Mouse (Mus musculus) heart, adult 11 months (tissue): ENCODE measurements at regions not wholly inside any gene's neighbourhood (a gene's known extent, or its start where the extent isn't known, plus 50 kb on each side); places are given as distances from the start of the nearest gene placed in this dataset.

Experiments used
- DNase-seq: peaks from one replicate; pipeline ENCODE4 v3.0.0; 2022

DNA sequence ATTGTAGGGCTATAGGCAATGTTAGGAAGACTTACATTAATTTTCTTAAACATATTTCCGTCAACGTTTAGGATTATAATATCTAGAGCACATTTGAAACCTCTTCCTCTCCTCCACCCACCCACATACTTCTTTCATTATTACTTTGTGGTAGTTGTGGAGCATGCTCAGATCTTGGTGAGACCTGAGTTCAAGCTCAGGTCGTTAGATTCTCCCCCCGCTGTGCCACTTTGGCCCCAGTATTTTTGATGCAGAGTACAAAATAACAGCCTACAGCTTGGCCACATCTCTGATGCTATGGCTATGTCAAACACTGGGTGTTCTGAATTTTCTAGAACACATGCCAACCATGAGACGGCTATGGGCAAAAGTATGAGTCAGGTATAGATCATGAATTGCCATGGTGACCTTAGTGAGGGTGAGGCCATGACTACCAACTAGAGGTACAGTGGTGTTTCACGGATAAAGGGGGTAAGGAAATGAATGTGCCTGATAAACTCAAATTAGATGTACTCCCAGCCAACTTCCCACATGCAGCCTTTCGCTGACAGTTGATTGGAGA, 68.5 kb upstream of the H2afz start:
- peak; percentile 37 for DNase-seq

DNA sequence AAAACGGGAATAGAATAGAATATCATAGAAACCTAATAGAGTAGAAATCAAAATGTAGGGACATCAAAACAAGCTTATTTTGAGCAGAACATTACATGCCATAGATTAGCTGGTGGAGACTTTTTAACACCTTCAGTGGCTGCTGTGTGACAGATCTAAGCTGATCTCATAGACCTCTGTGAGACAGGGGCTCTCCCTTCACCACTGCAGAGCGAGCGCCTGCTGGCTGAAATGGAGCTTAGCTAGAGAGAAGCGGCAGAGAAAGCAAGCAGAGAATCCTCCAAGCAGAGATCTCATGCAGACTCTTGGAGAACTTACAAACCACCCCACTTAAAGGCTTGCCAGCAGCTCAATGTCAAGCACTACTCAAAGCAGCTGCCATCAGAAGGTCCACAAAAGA, 65.5 kb upstream of the H2afz start:
- no peak for DNase-seq

- no peak for DNase-seq
Observed at GRCm38 (mm10) chr3:137801402-137802020, 62.8 kb upstream of the H2afz start.

DNA sequence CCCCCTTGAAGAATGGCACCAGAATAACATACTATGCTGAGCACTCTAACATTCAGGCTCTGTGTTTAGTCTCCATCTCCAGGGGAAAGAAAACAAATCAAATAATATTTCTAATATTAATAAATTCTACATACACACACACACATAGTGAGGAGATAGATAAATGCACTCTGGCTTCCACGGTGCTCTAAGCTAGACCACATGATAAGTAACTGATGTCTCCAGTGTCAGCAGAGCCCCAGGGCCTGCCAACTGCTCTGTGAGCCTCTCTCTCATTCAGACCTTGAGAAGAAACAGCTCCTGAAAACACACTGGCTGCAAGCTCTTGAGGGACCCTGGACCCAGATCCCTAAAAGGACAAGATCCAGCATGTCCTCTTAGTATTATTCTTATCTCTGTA, 56.9 kb upstream of the H2afz start:
- DNase-seq = no peak

- DNase-seq = no peak
Observed at GRCm38 (mm10) chr3:137807913-137808684, 56.2 kb upstream of the H2afz start.

DNA sequence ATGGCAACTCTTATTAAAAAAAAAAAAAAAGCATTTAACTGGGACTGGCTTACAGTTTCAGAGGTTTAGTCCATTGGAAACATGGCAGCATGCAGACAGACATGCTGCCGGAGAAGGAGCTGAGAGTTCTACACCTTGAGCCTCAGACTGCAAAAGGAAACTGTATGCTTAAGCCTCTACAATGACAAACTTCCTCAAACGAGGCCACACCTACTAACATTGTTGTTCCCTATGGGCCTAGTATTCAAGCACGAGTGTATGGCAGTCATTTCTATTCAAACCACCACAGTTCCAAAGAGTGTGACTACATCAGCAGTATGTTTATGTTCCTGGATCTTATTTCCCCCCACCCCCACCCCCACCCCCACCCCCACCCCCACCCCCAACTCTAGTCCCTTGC, 54.2 kb upstream of the H2afz start:
- no peak for DNase-seq
